Mouse (Mus musculus) midbrain, embryonic 12.5 days (tissue): Measurements from ENCODE around the gene Rela. TPM values are rescaled to one million over a fixed set of nuclear protein-coding genes. Genes with fewer than 3 reads are reported as not detected.
"Not testable (repeated sequence)": the region's sequence is repeated elsewhere in the genome, so short reads cannot be mapped to it uniquely, and the experiment has no call there.

Source experiments
- ATAC-seq: fragments of 200-750 bp; cut with Nextera tagmentation; 2 replicates; pipeline ENCODE4 v1.8.0; 2017; ENCODE audit warnings: low read depth, moderate TSS enrichment, moderate library complexity; ENCODE audit not compliant: low FRiP score
- H3K27ac ChIP-seq: fragments of 300-500 bp; sonication (generic); replicated peaks from 2 replicates; pipeline ENCODE4 v1.5.1; 2016; ENCODE audit warnings: mild to moderate bottlenecking
- H3K27me3 ChIP-seq: fragments of 300-500 bp; sonication (generic); 2 replicates; pipeline ENCODE4 v1.6.1; 2016; ENCODE audit warnings: mild to moderate bottlenecking
- H3K36me3 ChIP-seq: fragments of 300-500 bp; sonication (generic); 2 replicates; pipeline ENCODE4 v1.6.1; 2016
- H3K4me1 ChIP-seq: fragments of 300-500 bp; sonication (generic); 2 replicates; pipeline ENCODE4 v1.6.1; 2016
- H3K4me2 ChIP-seq: fragments of 300-500 bp; sonication (generic); replicated peaks from 2 replicates; pipeline ENCODE4 v1.6.1; 2016; ENCODE audit warnings: mild to moderate bottlenecking, moderate library complexity
- H3K4me3 ChIP-seq: fragments of 300-500 bp; sonication (generic); 2 replicates; pipeline ENCODE4 v1.5.1; 2016; ENCODE audit warnings: mild to moderate bottlenecking
- H3K9ac ChIP-seq: fragments of 300-500 bp; sonication (generic); replicated peaks from 2 replicates; pipeline ENCODE4 v1.6.1; 2016; ENCODE audit warnings: mild to moderate bottlenecking, moderate library complexity
- H3K9me3 ChIP-seq: fragments of 300-500 bp; sonication (generic); 2 replicates; pipeline ENCODE4 v1.6.1; 2016; ENCODE audit warnings: mild to moderate bottlenecking
- WGBS: fragments of 180-500 bp; shearing (Covaris S2); methylation state at CpG from one replicate; pipeline ENCODE4 v1.1.7; 2016; 5-methylcytosine and 5-hydroxymethylcytosine counted together
- polyA plus RNA-seq: library from polyadenylated mRNA; unstranded; fragments of >200 nt; fragmentation: Nextera tagmentation; extraction: Ambion mirVana; gene quantifications from 2 replicates; pipeline ENCODE4 v1.2.1, GENCODE M21; 2016

The Rela gene
- polyA plus RNA-seq, 1 experiment from 2014 or later: 37.6 TPM

DNA sequence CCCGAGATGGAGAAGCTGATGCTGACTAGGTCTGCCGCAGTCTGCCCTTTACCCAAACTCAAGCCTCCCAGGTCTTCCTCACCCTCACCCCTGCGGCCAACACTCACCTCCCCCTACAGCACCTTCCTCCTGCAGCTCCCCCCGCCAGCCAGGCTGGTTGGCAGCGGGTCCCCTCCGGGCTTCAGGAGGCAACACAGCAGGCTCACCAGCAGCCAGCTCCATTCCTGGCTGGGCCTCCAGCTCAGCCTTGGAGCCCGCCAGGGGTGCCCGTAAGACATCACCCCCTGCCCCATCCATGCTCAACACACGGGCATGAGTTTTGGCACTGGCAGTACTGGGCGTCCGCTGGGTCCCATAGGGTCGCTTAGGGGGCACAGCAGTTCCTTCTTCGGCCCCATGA is 47.7 kb downstream of the Rela start:
- no peaks in the 10 kb centered on the region for H3K27me3 ChIP-seq
- peaks cover 71% of the 10 kb centered on the region for H3K36me3 ChIP-seq
- H3K9me3 ChIP-seq: no peaks in the 10 kb centered on the region
- H3K27ac ChIP-seq: no peak overlapping the region
- ATAC-seq: no peak
- H3K4me1 ChIP-seq: peaks cover 19% of the 10 kb centered on the region
- H3K4me2 ChIP-seq: no peak overlapping the region
- 95% methylated on average over 13 of the region's 13 CpGs for WGBS
- H3K9ac ChIP-seq: no peak overlapping the region
- H3K4me3 ChIP-seq: no peak overlapping the region

DNA sequence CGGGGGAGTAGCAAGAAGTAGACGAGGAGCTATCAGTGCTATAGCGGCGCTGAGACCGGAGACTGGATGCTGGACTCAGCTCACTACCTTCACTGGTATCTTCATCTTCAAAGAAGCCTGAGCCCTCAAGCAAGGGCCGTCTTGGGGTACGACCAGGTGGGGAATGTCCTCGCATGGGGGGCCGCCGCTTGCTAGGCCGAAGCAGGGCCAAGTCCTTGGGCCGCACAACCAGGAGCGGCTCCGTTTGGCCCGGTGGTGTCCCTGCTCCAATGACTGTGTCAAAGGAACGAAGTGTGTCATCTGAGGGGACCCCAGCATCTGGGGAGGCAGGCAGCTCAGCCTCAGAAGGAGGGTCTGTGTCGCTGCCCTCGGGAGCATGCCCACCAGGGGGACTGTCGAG is 48.1 kb downstream of the Rela start:
- Histone ChIP-seq H3K27me3 (no peaks in the 10 kb centered on the region), H3K9me3 (no peaks in the 10 kb centered on the region), H3K4me3 (no peak overlapping the region), H3K9ac (no peak overlapping the region), H3K4me1 (peaks cover 23% of the 10 kb centered on the region), H3K36me3 (peaks cover 67% of the 10 kb centered on the region), H3K4me2 (no peak overlapping the region), H3K27ac (no peak overlapping the region)
- no peak for ATAC-seq
- WGBS: 90% methylated on average over 19 of the region's 19 CpGs

DNA sequence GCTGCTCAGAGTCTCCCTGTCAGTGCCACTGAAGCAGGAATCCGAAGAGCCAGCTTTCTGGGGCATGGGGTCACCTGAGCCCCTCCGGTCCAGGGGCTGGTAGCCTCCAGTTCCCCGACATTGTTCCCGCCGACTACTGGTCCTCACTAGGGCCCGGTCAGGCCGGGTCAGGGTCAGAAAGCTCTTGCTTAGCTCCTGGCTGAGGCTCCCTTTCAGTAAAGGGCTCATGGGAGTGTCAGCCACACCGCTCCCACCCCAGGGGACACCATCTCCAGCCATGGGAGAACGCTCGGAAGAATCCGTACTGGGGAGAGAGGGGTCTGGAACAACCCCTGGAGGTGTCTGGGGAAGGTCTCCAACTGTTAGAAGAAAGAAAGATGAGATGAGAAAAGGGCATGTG is 48.6 kb downstream of the Rela start:
- Histone ChIP-seq H3K9me3 (no peaks in the 10 kb centered on the region), H3K9ac (no peak overlapping the region), H3K4me2 (no peak overlapping the region), H3K36me3 (peaks cover 67% of the 10 kb centered on the region), H3K27ac (no peak overlapping the region), H3K27me3 (no peaks in the 10 kb centered on the region), H3K4me3 (no peak overlapping the region), H3K4me1 (peaks cover 28% of the 10 kb centered on the region)
- ATAC-seq: no peak
- 98% methylated on average over 11 of the region's 11 CpGs for WGBS

DNA sequence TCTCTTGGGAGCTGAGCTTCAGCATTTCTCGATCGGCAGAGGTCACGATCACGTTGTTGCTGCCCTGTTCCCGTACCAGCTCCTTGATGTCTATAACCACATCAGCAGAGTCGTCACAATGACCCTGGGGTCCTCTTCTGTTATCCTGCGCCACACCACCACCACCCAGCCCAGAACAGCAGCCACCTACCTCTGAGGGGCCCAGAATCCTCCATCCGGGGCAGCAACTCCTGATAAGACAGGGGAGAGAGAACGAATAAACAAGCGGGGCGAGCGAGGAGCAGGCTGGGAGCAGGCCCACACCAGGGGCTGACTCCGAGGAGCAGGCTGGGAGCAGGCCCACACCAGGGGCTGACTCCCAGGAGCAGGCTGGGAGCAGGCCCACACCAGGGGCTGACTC is 49.2 kb downstream of the Rela start:
- no peaks in the 10 kb centered on the region for H3K9me3 ChIP-seq
- ATAC-seq: no peak
- no peak overlapping the region for H3K27ac ChIP-seq
- H3K4me3 ChIP-seq: no peak overlapping the region
- no peaks in the 10 kb centered on the region for H3K27me3 ChIP-seq
- peaks cover 65% of the 10 kb centered on the region for H3K36me3 ChIP-seq
- no peak overlapping the region for H3K9ac ChIP-seq
- peaks cover 33% of the 10 kb centered on the region for H3K4me1 ChIP-seq
- 92% methylated on average over 13 of the region's 13 CpGs for WGBS
- no peak overlapping the region for H3K4me2 ChIP-seq

DNA sequence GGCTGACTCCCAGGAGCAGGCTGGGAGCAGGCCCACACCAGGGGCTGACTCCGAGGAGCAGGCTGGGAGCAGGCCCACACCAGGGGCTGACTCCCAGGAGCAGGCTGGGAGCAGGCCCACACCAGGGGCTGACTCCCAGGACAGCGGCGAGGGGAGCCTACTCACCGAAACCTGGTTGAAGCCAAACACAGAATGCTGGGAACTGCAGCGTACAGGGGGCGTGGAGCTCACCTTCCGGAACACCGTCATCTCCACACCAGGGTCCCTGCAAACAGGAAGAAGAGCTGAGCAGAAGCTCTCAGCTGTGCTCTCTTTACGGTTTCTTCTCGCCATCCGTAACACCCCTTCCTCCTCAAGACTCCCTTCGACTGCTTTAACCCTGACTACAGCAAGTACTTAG is 49.7 kb downstream of the Rela start:
- H3K27me3 ChIP-seq, H3K9me3 ChIP-seq, H3K27ac ChIP-seq, ATAC-seq: not testable (repeated sequence)
- Histone ChIP-seq H3K4me2 (peak overlapping the region; percentile 100; the same call in 1 of the 2 replicates), H3K4me3 (peak overlapping the region; percentile 94; the same call in 1 of the 2 replicates), H3K36me3 (peaks cover 62% of the 10 kb centered on the region), H3K4me1 (peaks cover 38% of the 10 kb centered on the region), H3K9ac (peak overlapping the region; percentile 90)
- whole genome bisulfite sequencing: 91% methylated on average over 12 of the region's 12 CpGs

DNA sequence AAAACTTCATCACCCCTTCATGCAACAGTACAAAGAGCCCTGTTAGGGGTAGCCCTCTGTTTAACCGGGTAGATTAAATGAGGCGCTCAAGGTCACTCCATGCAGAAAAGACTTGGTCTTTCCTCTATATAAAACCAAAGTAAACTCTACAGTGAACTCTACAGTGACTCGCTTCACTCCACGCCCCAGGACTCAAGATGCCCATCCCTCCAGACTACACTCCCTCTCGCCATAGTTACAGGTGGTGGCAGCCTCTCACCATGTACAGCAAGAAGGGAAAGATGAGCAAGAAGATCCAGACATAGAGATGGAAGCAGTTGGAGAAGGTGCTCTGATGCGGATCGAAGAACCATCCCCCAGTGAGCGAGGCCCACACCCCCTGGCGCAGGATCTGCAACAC is 50.5 kb downstream of the Rela start:
- H3K4me2 ChIP-seq: peak overlapping the region; percentile 100
- H3K4me1 ChIP-seq: peaks cover 46% of the 10 kb centered on the region
- ATAC-seq: no peak
- whole genome bisulfite sequencing: 19% methylated on average over 9 of the region's 9 CpGs
- H3K9ac ChIP-seq: peak overlapping the region; percentile 90
- no peaks in the 10 kb centered on the region for H3K9me3 ChIP-seq
- H3K4me3 ChIP-seq: peak overlapping the region; percentile 94
- peaks cover 54% of the 10 kb centered on the region for H3K36me3 ChIP-seq
- H3K27me3 ChIP-seq: no peaks in the 10 kb centered on the region
- peak overlapping the region; percentile 87 for H3K27ac ChIP-seq

DNA sequence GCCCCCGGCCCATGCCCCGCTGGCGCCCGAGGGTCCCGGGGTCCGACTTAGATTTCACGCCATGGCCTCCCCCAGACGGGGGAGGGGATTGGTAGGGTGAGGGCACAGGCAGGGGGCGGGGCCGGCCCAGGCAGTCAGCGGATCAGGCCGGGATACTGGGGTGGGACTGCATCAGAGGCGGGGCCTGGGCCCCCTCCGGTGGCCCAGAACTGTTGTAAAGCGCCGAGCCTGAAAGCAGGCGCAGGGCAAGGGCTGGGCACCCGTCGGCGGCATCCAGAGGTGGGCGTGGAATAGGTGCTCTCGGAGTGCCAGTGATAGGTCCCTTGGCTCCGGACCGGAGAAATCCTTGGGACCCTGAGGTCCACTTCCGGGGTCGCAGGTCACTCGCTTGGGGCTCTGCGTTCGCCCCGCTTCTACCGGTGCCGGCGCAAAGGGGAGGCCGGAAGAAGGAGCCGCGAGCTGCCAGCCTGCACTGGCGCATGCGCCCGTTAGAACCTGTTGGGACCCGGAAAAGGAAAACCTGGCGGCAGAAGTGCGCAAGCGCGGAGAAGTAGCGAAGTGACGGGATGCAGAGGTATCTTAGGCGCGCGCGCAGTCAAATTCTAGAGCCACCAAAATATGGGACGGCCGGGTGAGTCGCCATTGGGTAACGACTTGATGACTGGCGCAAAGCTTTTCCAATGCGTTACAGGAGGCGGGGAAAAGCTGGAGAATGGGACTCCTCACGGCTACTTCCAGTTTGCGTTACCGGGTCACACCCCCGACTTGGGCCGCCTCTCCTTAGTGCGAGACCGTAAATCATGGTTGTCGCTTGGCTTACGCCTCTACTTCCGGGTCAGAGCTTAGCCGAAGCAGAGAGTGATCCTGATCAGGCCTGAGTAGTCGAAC is 51.2 kb downstream of the Rela start, which contains the start of the genes Map3k11 and Pcnx3:
Map3k11 (plus strand) TSS at position 543 of the 888 bp plus-strand sequence.
Pcnx3 (minus strand) TSS at position 709 of the 888 bp plus-strand sequence.
- Histone ChIP-seq H3K9ac (peak within 1 kb of the TSS; percentile 90), H3K4me1 (peaks cover 51% of the 10 kb centered on the region), H3K27ac (peak within 1 kb of the TSS; percentile 87), H3K4me2 (peak within 1 kb of the TSS; percentile 100), H3K9me3 (no peaks in the 10 kb centered on the region), H3K36me3 (peaks cover 53% of the 10 kb centered on the region), H3K27me3 (no peaks in the 10 kb centered on the region), H3K4me3 (peak within 1 kb of the TSS; percentile 94)
- WGBS: under 1% methylated on average over 69 of the region's 69 CpGs
- peak; percentile 92 for ATAC-seq

DNA sequence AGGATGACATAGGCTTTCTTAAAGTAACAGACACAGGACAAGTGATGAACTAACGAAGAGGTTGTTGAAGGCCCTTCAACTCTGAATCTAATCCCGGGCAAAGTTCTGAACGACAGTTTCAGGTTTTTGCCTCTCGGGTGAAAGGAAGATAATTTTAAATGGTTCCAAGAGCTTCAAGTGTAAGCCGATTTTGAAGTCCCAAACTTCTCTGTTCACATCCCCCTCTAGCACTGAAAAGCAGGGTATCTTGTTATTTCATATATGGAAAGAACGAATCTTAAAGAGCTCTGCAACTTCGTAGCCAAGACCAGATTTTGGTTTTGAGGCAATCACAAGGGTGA is 51.8 kb downstream of the Rela start:
- H3K36me3 ChIP-seq: peaks cover 52% of the 10 kb centered on the region
- H3K4me3 ChIP-seq: peak overlapping the region; percentile 94
- H3K9me3 ChIP-seq: no peaks in the 10 kb centered on the region
- 1% methylated on average over 7 of the region's 7 CpGs for WGBS
- no peak for ATAC-seq
- H3K4me1 ChIP-seq: peaks cover 51% of the 10 kb centered on the region
- H3K27me3 ChIP-seq: no peaks in the 10 kb centered on the region
- H3K4me2 ChIP-seq: peak overlapping the region; percentile 100
- peak overlapping the region; percentile 87 for H3K27ac ChIP-seq
- peak overlapping the region; percentile 80 for H3K9ac ChIP-seq

DNA sequence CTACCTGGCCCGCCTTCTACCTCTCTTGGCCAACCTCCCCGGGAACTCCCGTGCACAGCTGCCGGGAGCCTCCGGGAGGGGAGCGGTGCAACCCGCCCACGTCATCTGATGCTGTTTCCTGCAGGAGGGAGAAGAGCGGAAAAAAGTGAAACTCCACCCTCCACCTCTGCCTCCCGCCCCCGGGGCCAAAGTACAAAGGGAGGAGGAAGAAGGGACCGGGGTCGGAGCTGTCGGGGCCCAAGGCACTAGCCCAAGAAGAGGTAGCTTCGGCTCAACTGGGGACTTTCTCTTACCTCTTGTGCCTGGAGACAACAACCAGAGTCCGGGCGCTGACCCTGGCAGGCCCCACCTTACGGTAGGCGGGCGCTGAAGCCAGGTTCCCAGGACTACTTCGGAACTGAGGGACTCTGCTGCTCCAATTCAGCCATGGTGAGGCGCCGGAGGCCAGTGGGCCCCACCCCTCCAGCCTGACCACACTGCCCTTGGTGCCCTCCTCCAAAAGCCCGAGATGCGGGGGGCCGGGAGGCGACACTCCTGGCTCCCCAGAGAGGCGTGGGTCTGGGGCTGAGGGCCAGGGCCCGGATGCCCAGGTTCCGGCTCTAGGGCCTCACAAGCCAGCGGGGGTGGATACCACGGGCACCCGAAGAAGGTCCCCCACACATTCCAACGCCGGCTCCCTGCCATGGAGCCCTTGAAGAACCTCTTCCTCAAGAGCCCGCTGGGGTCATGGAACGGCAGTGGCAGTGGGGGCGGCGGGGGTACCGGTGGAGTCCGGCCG is 52.5 kb downstream of the Rela start:
- peak; percentile 28; the same call in 1 of the 2 replicates for ATAC-seq
- H3K4me3 ChIP-seq: peak overlapping the region; percentile 94
- H3K9me3 ChIP-seq: no peaks in the 10 kb centered on the region
- H3K4me1 ChIP-seq: peaks cover 51% of the 10 kb centered on the region
- peaks cover 48% of the 10 kb centered on the region for H3K36me3 ChIP-seq
- WGBS: 13% methylated on average over 42 of the region's 42 CpGs
- H3K9ac ChIP-seq: peak overlapping the region; percentile 80
- peak overlapping the region; percentile 100 for H3K4me2 ChIP-seq
- peak overlapping the region; percentile 87 for H3K27ac ChIP-seq
- H3K27me3 ChIP-seq: peaks cover 2% of the 10 kb centered on the region

DNA sequence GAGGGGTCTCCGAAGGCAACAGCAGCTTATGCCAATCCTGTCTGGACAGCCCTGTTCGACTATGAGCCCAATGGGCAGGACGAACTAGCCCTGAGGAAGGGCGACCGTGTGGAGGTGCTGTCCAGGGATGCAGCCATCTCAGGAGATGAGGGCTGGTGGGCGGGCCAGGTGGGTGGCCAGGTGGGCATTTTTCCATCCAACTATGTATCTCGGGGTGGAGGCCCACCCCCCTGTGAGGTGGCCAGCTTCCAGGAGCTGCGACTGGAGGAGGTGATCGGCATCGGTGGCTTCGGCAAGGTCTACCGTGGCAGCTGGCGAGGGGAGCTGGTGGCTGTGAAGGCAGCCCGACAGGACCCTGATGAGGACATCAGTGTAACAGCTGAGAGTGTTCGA is 53.1 kb downstream of the Rela start:
- WGBS: 76% methylated on average over 15 of the region's 15 CpGs
- Histone ChIP-seq H3K36me3 (peaks cover 46% of the 10 kb centered on the region), H3K27ac (no peak overlapping the region)

DNA sequence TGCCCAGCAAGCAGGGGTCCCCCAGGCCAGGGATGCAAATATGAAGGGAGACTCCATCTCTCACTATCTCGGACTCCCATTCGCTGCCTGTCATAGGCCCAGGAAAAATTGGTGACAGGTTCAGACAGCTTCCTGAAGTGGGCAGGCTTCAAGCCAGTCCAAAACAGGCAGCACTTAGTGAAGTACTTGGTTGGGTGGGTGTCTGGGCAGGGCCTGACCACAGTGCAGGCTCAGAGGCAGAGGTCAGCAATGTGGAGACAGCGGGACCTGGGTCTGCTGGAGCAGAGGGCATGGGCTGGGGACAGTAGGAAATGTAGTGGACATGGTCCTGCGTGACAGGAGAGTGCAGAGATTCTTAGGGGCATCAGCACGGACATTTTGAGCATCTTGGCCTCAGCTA is 54.3 kb downstream of the Rela start:
- Histone ChIP-seq H3K36me3 (peaks cover 40% of the 10 kb centered on the region), H3K4me1 (peaks cover 62% of the 10 kb centered on the region)

More for the DNA sequence above, 53.1 kb downstream of the Rela start:
- Histone ChIP-seq H3K9ac (peak overlapping the region; percentile 80), H3K27me3 (peaks cover 8% of the 10 kb centered on the region), H3K9me3 (no peaks in the 10 kb centered on the region), H3K4me2 (peak overlapping the region; percentile 100), H3K4me1 (peaks cover 51% of the 10 kb centered on the region), H3K4me3 (peak overlapping the region; percentile 94)
- ATAC-seq: no peak

More for the DNA sequence above, 54.3 kb downstream of the Rela start:
- peak overlapping the region; percentile 51; the same call in 1 of the 2 replicates for H3K9ac ChIP-seq
- peak overlapping the region; percentile 94 for H3K4me3 ChIP-seq
- no peak overlapping the region for H3K27ac ChIP-seq
- peak overlapping the region; percentile 100 for H3K4me2 ChIP-seq
- H3K9me3 ChIP-seq: no peaks in the 10 kb centered on the region
- 92% methylated on average over 5 of the region's 5 CpGs for WGBS
- H3K27me3 ChIP-seq: peaks cover 12% of the 10 kb centered on the region
- ATAC-seq: no peak
